Mouse (Mus musculus): Measurements from ENCODE around the gene Capsl. TPM values are rescaled to one million over a fixed set of nuclear protein-coding genes. Genes with fewer than 3 reads are reported as not detected.

The Capsl gene
- polyA plus RNA-seq (2015; fragmentation: Nextera tagmentation; extraction: Ambion mirVana), result 6.0 and 6.1 TPM in 2 replicates

GRCm38 (mm10) chr15:9435534-9436180 lies at the start of gene Capsl:
Gene Capsl (plus strand): TSS chr15:9436028.

Other genes starting within 250 kb of the Capsl start
- gene Ugt3a1, start 159.1 kb upstream of the Capsl start, polyA plus RNA-seq (2015; fragmentation: Nextera tagmentation; extraction: Ambion mirVana), result not detected in 2 replicates
- not detected in 2 replicates for gene Ugt3a2, start 100.5 kb upstream of the Capsl start, polyA plus RNA-seq (2015; fragmentation: Nextera tagmentation; extraction: Ambion mirVana)
- gene Il7r, start 94.1 kb downstream of the Capsl start, polyA plus RNA-seq (2015; fragmentation: Nextera tagmentation; extraction: Ambion mirVana), result 0.18 and 0.27 TPM in 2 replicates